Comparison of ENCODE assay signal across 8 mouse cellular contexts in genomic region chr2:94158520-94158884, GRCm38 (mm10). TPM values are rescaled to one million over a fixed set of nuclear protein-coding genes. Genes with fewer than 3 reads are reported as not detected.
DNase-seq lines count a peak whose midpoint lies in the region; ATAC-seq lines count a peak whose summit lies in the region.

No protein-coding gene starts in this region.

- H3K27ac ChIP-seq in kidney, embryonic 16.5 days (ENCODE audit: low read length), result peak overlapping the region; percentile 64
- 0 out of 2 replicates have a peak overlapping the region, but pooled peaks have one; percentile 15 for H3K27ac ChIP-seq in embryonic facial prominence, embryonic 11.5 days (replicated peaks; ENCODE audit: low read depth, low read length)
- H3K27ac ChIP-seq in hindbrain, embryonic 14.5 days, result peak overlapping the region; percentile 76
- peak overlapping the region; percentile 53 for H3K27ac ChIP-seq in midbrain, embryonic 14.5 days (replicated peaks; ENCODE audit: low read depth, low read length)

- peaks cover 17% of the 10 kb centered on the region for H3K4me1 ChIP-seq in kidney, embryonic 16.5 days (ENCODE audit: insufficient read depth, low read length)
- no peaks in the 10 kb centered on the region for H3K4me1 ChIP-seq in embryonic facial prominence, embryonic 11.5 days (ENCODE audit: control insufficient read depth, insufficient read depth, low read length)
- peaks cover 26% of the 10 kb centered on the region; the same call in 1 of the 2 replicates for H3K4me1 ChIP-seq in hindbrain, embryonic 14.5 days (replicated peaks; ENCODE audit: control insufficient read depth, insufficient read depth, low read length)
- H3K4me1 ChIP-seq in midbrain, embryonic 14.5 days (ENCODE audit: control insufficient read depth, insufficient read depth, low read length), result peaks cover 21% of the 10 kb centered on the region; the same call in 1 of the 2 replicates

- peak overlapping the region; percentile 57 for H3K4me2 ChIP-seq in kidney, embryonic 16.5 days (replicated peaks; ENCODE audit: low read depth, low read length)
- peak overlapping the region; percentile 35 for H3K4me2 ChIP-seq in embryonic facial prominence, embryonic 11.5 days (ENCODE audit: low read depth, low read length)
- peak overlapping the region; percentile 58 for H3K4me2 ChIP-seq in hindbrain, embryonic 14.5 days (replicated peaks)
- peak overlapping the region; percentile 60 for H3K4me2 ChIP-seq in midbrain, embryonic 14.5 days (ENCODE audit: low read length)

- 15% methylated on average over 4 of the region's 4 CpGs for WGBS in kidney, embryonic 16.5 days
- 24% methylated on average over 4 of the region's 4 CpGs for WGBS in embryonic facial prominence, embryonic 11.5 days
- WGBS in hindbrain, embryonic 14.5 days, result 16% methylated on average over 4 of the region's 4 CpGs
- WGBS in midbrain, embryonic 14.5 days, result 24% methylated on average over 4 of the region's 4 CpGs

- H3K36me3 ChIP-seq in kidney, embryonic 16.5 days (ENCODE audit: insufficient read depth, low read length), result no peaks in the 10 kb centered on the region
- no peaks in the 10 kb centered on the region for H3K36me3 ChIP-seq in embryonic facial prominence, embryonic 11.5 days (replicated peaks; ENCODE audit: control insufficient read depth, insufficient read depth, low read depth, low read length)
- H3K36me3 ChIP-seq in hindbrain, embryonic 14.5 days (replicated peaks; ENCODE audit: control insufficient read depth, insufficient read depth), result no peaks in the 10 kb centered on the region
- no peaks in the 10 kb centered on the region for H3K36me3 ChIP-seq in midbrain, embryonic 14.5 days (ENCODE audit: control insufficient read depth, insufficient read depth, low read length)

- peak overlapping the region; percentile 60 for H3K9ac ChIP-seq in kidney, embryonic 16.5 days (replicated peaks; ENCODE audit: low read length)
- no peak overlapping the region for H3K9ac ChIP-seq in embryonic facial prominence, embryonic 11.5 days (replicated peaks; ENCODE audit: low read length)
- H3K9ac ChIP-seq in hindbrain, embryonic 14.5 days, result peak overlapping the region; percentile 29; the same call in 1 of the 2 replicates
- H3K9ac ChIP-seq in midbrain, embryonic 14.5 days (replicated peaks; ENCODE audit: low read length), result no peak overlapping the region

- H3K9me3 ChIP-seq in kidney, embryonic 16.5 days (ENCODE audit: low read length), result no peaks in the 10 kb centered on the region
- H3K9me3 ChIP-seq in embryonic facial prominence, embryonic 11.5 days (replicated peaks; ENCODE audit: control insufficient read depth, low read length), result no peaks in the 10 kb centered on the region
- no peaks in the 10 kb centered on the region for H3K9me3 ChIP-seq in hindbrain, embryonic 14.5 days (ENCODE audit: control insufficient read depth, low read length)
- no peaks in the 10 kb centered on the region for H3K9me3 ChIP-seq in midbrain, embryonic 14.5 days (ENCODE audit: control insufficient read depth, low read length)

- no peak for DNase-seq in kidney, postnatal 4 days
- no peak for DNase-seq in embryonic facial prominence, embryonic 11.5 days (ENCODE audit: low spot score)
- no peak for DNase-seq in hindbrain, embryonic 14.5 days (ENCODE audit: low spot score)
- no peak for DNase-seq in midbrain, embryonic 14.5 days
- DNase-seq in urinary bladder, postnatal 36 days (ENCODE audit: low spot score in 2 of 2), result no peak
- no peak for DNase-seq in adrenal gland, postnatal 10 days
- no peak for DNase-seq in frontal cortex, adult 2 months (ENCODE audit: extremely low spot score in 1 of 2, low spot score in 1 of 2)

- no peak for ATAC-seq in kidney, embryonic 16.5 days (ENCODE audit: low FRiP score, low TSS enrichment)
- ATAC-seq in embryonic facial prominence, embryonic 11.5 days (replicated peaks; ENCODE audit: insufficient number of reproducible peaks, low FRiP score, low TSS enrichment, low read depth), result no peak
- ATAC-seq in hindbrain, embryonic 14.5 days (ENCODE audit: low FRiP score), result no peak
- no peak for ATAC-seq in midbrain, embryonic 14.5 days (ENCODE audit: low FRiP score, low TSS enrichment)

- no peaks in the 10 kb centered on the region for H3K27me3 ChIP-seq in kidney, embryonic 16.5 days (ENCODE audit: insufficient read depth, low read length)
- H3K27me3 ChIP-seq in embryonic facial prominence, embryonic 11.5 days (ENCODE audit: control insufficient read depth, insufficient read depth, low read length), result no peaks in the 10 kb centered on the region
- no peaks in the 10 kb centered on the region for H3K27me3 ChIP-seq in hindbrain, embryonic 14.5 days (ENCODE audit: control insufficient read depth, insufficient read depth, low read length)
- no peaks in the 10 kb centered on the region for H3K27me3 ChIP-seq in midbrain, embryonic 14.5 days (ENCODE audit: control insufficient read depth, insufficient read depth, low read length)

- H3K4me3 ChIP-seq in kidney, embryonic 16.5 days (ENCODE audit: low read length), result peak overlapping the region; percentile 51
- H3K4me3 ChIP-seq in embryonic facial prominence, embryonic 11.5 days (ENCODE audit: low read depth, low read length), result peak overlapping the region; percentile 30
- H3K4me3 ChIP-seq in hindbrain, embryonic 14.5 days (replicated peaks; ENCODE audit: low read length), result peak overlapping the region; percentile 45
- peak overlapping the region; percentile 38 for H3K4me3 ChIP-seq in midbrain, embryonic 14.5 days (replicated peaks; ENCODE audit: low read depth, low read length)

RNA-seq across cellular contexts. Expression of gene Hsd17b12, which starts 0.7 kb away (rescaled TPM):
- 134 and 146 TPM in 2 replicates for polyA plus RNA-seq in kidney, embryonic 16.5 days (2015; fragmentation: Nextera tagmentation; extraction: Ambion mirVana)
- 126 and 128 TPM in 2 replicates for polyA plus RNA-seq in embryonic facial prominence, embryonic 11.5 days (2014; fragmentation: Nextera tagmentation; extraction: Ambion mirVana)
- 136 and 146 TPM in 2 replicates for polyA plus RNA-seq in hindbrain, embryonic 14.5 days (2014; fragmentation: Nextera tagmentation; extraction: Ambion mirVana)
- 145 and 154 TPM in 2 replicates for polyA plus RNA-seq in midbrain, embryonic 14.5 days (2014; fragmentation: Nextera tagmentation; extraction: Ambion mirVana)
- total RNA-seq in adrenal gland, postnatal 10 days (2021), result 100 to 1,000 TPM; 151 to 164 TPM
- polyA plus RNA-seq in frontal cortex, adult 2 months (2012; rRNA removed), result 66.0 and 74.7 TPM in 2 replicates

Comparison
In these comparisons a context has a peak if more than half of its experiments do, and no peak if none do; other contexts are left out.
1. H3K27ac ChIP-seq: peak in every context shown above with its lines; median percentile 76 in hindbrain, embryonic 14.5 days; 64 in kidney, embryonic 16.5 days; 53 in midbrain, embryonic 14.5 days; 15 in embryonic facial prominence, embryonic 11.5 days.
2. H3K9ac ChIP-seq: peak in kidney, embryonic 16.5 days (single experiment) and hindbrain, embryonic 14.5 days (single experiment); none in embryonic facial prominence, embryonic 11.5 days (single experiment) and midbrain, embryonic 14.5 days (single experiment).
3. Peak in every context shown above with its lines, with median percentiles within 50 percentile points of each other: H3K4me2 ChIP-seq and H3K4me3 ChIP-seq.